Mouse (Mus musculus) retina, postnatal 1 day (tissue): ENCODE measurements around the gene Nrxn2.

Source experiments
- DNase-seq: peaks from one replicate; pipeline ENCODE4 v3.0.0-alpha.2; 2012

Gene Nrxn2

DNA sequence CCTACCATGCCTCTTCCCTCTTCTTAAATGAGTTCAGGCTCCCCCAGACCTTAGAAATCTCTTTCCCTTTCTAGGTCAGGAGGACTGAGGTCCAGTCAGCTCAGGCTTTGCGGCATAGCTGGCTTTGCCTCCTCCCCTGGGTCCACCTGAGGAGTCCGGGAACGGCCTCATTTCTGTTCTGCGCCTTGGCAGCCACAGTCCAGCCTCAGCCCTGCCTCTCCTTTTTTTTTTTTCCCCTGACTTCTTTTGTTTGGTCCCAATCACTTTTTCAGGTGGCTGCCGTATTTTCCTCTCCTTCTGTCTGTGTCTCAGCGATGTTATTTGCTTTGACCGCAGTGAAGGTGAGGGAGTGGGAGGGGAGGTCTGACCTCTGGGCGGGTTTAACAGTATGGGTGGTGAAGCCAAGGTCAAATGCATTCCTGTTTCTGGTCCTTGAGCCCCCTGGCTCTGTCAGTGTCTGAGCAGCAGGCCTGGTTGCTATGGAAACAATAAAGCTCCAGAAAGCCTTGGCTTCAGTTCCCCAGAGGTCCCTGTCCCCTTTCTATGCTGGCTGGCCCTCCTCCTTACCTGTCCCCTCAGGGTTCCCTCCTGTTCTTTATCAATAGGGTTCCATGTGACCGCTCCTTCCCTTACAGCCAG is 34.3 kb downstream of the Nrxn2 start:
- DNase-seq, result peak; percentile 67

DNA sequence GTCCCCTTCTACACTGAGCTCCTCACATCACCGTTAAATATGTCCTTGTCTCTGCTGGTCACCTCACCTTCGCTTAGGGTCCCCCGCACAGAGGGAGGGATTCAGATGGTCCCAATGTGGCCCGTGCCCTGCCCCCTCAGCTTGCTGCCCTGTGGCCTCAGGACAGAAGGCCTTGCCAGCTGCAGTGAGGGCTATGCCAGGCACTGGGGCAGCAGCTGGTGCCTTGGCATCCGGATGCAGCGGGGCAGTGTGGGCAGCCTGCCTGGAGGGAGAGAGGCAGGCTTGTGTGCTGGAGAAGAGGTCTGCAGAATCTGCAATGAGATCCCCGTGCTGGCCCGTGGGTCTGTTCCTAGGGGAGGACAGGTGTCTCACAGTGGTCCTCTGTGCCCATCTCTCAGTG is 34.8 kb downstream of the Nrxn2 start:
- peak; percentile 53 for DNase-seq

DNA sequence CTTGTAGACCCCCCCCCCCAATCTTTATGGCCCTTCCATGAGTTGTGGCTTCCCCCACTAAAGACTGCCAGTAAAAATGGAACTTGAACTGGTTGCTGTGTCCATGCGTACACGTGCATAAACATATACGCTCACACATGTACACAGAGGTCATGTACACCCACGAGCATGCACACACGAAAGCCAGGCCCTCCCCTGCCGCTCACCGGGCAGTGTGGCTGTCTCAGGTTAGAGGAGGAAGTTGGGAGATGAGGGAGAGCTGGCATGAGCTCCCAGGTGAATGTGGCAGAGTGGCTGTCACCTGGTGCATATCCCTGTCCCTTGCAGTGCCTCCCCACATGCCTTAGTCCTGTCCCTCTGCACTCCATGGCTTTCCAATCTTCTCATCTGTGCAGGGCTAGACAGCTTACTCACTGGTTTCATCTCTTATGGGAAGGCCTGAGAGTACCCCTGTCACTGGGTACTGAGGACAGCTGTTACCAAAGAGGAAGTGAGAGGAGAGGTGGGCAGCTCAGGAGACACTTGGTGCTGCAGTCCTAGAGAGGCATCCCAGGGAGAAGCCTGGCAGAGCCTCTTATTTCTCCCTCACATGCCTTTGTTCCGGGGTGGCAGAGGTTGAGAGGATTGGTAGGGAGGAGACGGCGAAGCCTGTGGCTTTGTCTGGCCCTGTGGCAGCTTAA is 35.6 kb downstream of the Nrxn2 start:
- no peak for DNase-seq

DNA sequence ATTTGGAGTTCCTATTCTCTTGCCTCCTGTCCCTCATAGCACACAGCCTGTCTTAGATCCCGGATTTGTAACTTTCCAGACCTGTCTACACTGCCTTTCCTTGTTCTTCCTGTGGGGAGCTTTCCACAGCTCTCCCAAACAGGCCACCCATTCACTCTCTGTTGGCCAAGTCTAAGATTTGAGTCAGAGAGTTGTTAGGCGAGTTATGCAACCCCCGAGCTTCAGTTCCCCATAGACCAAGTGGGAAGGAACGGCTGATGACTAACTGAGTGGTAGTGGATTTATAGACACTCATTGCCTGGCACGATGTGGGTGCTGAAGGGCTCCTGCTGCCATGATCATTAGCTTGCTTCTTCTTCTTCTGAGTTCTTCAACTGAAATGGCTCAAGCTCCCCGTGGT is 41.0 kb downstream of the Nrxn2 start:
- no peak for DNase-seq

DNA sequence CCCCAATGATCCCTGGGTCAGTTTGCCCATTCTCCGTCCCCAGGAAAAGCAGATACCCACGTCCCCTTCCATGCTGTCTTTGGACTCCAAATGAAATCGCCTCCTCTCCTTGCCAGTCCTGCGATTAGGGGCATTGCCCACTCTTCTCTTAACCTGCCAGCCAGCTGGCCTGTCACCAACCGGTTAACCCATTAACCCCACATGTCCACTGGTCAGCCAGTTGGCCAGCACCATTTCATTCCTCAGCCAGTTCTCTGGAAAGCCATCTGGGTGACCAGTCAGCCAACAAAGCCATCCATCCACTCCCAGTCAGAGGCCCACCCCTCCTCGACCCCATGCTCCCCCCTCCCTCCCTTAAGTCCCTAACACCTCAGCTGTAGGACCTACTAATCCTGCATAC is 44.3 kb downstream of the Nrxn2 start:
- DNase-seq, result peak; percentile 34

DNA sequence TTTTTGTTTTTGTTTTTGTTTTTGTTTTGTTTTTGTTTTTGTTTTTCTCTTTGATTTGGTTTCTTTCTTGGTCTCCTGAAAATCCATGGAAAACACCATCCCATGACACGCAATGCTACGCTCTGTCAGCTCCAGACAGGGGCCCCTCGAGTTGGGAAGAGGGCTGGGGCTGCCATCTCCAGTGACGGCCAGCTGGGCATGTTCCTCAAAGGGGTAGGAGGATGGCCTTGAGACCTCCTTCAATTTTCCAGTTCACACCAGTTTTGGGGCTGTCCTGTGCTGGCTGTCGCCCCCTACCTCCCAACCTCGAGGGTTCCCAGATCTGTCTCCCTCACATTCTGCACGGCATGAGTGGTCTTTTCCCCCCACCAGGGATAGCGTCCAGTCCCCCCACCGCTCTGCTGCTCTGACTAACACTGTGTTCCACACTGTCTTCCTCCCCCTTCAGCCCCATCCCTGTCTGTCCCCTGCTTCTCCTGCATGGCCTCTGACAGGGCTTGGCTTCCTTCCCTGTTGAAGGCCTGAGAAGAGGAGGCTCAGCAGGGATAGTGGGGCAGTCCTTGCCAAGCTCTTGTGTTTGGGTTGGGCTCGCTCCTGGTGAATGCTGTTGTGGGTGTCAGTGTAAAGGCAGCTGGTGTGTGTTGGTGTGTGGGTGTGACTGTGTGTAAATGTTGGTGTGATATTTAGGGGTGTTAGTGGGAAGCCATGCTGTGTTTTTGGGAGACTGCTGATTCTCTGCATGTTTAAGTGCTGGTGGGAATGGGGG is 46.0 kb downstream of the Nrxn2 start:
- DNase-seq, result peak; percentile 45

DNA sequence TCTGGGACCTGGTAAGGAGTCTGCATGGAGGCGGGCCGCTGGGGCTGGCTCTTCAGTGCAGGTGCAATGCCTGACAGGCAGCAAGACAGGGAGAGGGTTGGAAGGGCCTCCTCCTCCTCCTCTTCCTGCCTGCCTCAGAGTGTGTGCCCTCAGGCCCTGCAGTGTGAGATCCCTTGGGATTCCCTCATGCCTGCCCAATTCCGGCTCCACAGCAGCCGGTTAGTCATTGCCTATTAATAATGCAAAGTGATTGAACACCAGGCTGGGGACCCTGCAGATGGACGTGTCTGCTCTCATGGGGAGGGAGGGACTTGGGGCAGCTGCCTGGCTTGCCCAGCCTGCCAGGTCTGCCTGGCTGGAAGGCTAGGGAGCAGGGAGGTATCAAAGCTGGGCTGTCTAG is 46.6 kb downstream of the Nrxn2 start:
- peak; percentile 72 for DNase-seq

DNA sequence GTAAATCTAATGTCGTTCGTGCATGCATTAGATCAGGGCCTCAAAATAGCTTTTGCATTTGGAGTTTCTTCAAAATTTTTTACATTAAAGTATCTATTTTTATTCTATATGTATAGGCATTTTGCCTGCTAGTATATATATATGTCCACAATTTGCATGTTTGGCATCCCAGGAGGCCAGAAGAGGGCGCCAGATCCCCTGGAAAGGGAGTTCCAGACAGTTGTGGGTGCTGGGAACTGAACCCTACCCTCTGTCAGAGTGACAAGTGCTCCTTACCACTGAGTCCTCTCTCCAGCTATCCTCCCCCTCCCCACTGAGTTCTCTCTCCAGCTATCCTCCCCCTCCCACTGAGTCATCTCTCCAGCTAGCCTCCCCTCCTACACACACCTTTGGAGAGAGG is 48.4 kb downstream of the Nrxn2 start:
- DNase-seq, result no peak

DNA sequence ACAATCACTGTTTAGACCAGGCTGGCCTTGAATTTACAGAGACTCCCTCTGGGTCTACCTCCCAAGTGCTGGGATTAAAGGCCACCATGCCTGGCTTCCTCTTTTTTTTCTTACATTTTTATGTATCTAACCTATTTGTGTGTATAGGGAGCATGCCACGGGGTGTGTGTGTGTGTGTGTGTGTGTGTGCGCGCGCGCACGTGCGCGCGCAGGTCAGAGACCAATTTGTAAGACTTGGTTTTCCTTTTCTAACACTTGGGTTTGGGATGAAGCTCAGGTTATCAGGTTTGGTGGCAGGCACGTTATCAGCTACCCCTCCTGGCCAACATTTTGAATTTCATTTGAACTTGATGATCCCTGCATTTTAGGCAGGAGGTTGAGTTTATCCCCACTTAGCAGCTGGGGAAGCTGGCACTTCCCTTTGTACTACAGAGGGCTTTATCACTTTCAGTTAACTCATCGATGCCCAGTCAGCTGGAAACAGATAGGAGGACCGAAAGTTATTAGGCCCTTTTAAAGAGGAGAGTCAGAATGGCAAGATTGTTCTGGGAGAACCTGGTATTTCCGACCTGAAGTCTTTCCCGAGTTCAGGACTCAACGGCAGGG is 48.9 kb downstream of the Nrxn2 start:
- DNase-seq, result peak; percentile 63

DNA sequence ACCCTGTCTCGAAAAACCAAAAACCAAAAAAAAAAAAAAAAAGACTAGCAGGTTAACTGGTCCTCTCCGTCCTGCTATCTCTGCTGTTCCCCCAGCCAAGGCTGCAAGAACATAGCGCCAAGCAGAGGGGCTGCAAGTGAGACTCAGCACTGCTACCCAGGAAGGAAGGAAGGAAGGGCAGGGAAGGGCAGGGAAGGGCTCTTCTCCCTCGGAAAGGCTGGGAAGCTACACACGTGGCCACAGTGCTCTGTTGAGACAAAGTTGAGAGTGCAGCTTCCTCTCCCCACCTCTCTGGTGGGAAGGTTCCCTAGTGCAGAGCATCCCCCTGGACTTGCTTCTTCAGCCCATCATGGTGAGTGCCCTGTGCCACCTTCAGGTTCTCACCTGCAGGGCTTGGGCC is 53.1 kb downstream of the Nrxn2 start:
- no peak for DNase-seq

DNA sequence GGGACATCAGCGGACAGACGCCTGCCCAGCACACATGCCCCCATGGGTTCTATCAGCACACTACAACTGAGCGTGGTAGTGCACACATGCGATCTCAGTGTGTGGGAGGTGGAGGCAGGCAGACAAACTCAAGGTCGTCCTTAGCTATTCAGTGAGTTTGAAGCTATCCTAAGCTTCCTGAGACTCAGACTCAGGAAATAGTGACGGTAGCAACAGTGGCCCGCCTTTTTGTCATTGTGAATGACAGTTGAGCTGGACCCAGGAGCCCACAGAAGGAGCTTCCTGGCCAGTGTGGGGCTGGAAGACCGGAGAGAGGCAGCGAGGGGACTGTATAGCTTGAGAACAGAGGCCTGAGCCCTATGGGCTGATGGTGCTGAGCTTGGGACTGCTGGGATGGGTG is 54.3 kb downstream of the Nrxn2 start:
- DNase-seq, result no peak

DNA sequence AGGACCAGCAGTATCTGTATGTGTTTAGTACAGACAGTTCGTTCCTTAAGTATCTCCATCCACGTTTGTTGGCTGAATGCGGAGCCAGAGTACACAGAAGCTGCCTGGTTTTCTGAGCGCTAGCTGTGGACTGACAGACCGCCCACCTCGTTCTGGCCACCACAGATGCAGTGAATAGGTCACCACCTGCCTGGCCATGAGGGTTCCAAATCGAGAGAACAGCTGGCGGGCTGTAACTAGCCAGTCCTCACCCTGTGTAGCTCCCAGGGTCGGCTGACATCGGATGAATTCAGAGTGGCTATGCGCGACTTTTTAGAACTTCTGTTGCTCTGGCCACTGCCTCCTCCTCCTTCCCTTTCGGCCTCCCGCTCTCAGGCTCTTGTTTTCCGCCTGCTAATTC is 56.2 kb downstream of the Nrxn2 start:
- no peak for DNase-seq

DNA sequence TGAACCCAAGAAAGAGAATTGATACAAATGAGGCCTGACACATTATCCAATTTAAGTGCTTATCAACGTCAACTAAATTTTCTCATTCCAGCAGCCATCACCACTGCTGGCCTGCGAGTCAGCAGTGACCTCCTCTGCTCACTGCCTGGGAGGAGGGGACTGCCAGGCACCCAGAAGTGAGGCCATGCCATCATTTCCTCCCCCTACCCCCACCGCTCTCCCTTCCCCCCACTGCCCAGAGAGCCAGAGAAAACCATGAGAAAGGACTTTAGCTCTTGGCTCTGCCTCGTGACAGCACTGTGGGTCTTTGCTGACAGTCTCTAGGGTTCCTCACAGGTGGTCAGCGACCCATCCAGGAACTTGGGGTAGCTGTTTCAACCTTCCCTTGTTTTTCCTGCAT is 56.6 kb downstream of the Nrxn2 start:
- peak; percentile 81 for DNase-seq

DNA sequence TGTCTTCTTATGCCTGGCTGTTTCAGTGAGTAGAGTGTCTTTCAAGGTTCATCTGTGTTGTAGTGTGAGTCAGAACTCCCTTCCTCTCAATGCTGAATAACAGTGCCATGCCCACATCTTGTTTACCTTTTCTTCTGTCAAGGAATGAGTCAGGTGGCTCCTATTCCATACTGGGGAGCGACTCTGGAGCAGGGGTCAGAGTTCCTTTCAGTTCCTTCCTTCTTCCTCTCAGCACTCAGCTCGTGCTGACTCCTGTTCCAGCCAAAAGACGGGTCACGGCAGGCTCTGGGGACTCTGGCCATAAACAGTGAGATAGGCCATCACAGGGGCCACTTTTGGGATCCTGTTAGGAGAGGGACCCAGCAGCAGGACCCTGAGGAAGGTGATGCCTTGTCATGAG is 58.5 kb downstream of the Nrxn2 start:
- no peak for DNase-seq

DNA sequence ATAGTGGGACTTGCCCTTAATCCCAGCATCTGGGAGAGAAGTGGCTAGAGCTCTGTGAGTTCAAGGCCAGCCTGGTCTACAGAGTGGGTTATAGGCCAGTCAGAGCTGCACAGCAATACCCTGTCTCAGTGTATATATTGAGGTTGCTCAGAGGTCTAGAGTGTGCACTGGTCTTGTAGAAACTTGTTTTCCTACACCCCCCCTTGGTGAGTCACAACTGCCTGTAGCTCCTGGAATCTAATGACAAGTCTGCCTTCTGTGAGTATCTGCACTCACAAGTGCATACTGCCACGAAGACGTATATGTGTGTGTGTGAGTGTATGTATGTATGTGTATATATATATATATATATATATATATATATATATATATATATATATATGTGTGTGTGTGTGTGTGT is 60.0 kb downstream of the Nrxn2 start:
- DNase-seq, result no peak

DNA sequence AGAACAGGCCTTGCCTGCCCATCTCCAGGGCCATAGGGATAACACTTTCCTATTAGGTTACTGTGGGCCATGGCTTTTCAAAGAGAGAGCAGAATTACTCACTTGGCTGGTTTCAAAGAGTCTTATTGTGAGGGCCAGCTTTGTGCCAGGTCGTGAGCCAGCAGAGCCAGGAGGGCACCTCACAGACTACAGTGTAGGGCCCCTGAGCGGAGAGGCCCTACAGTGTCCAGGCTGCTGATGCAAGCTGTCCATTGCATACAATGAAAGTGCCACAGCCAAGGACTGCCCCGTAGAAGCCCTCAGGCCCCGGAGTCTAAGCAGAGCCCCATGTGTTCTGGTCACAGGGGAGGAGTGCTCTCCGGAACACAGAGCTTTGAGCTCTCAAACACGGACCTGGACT is 64.4 kb downstream of the Nrxn2 start:
- no peak for DNase-seq

DNA sequence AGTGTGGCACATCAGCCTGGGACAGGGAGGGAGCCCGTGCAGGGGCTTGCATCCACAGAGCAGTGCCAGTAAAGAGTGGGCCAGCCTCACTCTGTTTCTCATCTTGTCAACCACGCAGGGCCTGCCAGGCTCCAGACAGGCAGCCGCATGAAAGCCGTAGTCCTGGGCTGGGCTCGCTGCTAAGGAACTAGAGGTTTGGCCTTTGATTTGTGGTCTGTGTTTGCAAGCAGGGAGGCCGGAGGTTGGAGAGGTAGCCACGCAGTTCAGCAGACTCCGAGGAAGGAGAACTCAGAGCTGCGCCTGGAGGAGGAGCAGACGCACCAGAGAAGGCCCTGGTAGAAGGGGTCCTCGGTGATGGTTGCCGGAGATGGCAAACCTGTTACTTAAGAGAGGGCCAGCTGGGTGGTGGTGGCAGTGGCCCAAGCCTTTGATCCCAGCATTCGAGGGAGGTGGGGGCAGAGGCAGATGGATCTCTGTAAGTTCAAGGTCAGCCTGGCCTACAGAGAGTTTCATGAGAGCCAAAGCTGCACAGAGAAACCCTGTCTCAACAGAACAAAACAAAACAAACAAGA is 66.6 kb downstream of the Nrxn2 start:
- DNase-seq, result no peak

DNA sequence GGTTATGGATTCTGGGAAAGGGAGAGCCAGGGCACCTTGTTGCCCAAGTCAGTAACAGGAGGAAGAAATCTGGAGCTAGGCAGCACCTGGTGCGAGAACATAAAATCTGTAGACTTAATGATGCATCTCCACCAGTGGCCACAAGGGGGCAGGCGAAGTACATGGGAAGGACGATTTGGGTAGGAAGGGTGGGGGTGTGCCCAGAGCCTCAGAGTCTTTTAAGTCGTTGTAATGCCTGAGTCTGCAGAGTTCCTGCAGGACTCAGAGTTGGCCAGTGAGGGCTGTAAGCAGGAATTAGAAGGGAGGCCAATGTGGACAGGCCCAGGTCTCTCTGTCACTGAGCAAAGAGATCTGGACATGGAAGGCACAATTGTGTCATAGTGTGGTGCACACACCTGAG is 70.5 kb downstream of the Nrxn2 start:
- peak; percentile 92 for DNase-seq

DNA sequence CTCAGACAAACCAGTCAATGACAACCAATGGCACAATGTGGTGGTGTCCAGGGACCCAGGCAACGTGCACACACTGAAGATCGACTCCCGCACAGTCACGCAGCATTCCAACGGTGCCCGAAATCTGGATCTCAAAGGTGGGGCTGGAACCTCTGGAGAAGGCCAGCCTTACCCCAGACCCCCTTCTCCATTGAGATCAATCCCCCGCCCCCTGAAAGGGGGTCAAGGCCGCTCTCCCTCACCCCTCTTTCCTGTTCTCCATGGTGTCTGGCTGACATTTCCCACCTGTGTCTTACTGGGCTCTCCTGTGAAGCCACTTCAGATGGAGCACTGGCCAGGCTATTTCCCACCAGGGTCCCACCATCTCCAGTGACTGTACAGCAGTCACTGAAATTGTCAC is 73.0 kb downstream of the Nrxn2 start:
- no peak for DNase-seq

DNA sequence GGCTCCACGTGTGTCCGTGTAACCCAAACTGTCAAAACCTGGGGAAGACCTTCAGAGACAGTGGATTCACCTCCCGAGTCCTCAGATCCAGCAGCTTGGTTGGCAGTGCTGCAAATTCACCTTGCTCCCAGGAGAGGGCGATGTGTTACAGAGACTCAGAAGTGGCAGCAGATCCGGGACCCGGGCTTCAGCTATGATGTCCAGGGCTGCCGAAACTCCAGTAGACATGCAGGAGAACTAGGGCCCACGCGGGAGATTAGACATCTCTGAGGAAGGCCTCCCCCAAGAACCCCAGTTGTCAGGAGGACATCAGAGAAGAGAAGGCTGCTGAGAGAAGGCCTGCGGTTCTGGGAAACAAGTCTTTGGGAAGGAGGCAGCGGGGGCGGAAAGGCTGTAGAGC is 73.6 kb downstream of the Nrxn2 start:
- DNase-seq, result peak; percentile 85

DNA sequence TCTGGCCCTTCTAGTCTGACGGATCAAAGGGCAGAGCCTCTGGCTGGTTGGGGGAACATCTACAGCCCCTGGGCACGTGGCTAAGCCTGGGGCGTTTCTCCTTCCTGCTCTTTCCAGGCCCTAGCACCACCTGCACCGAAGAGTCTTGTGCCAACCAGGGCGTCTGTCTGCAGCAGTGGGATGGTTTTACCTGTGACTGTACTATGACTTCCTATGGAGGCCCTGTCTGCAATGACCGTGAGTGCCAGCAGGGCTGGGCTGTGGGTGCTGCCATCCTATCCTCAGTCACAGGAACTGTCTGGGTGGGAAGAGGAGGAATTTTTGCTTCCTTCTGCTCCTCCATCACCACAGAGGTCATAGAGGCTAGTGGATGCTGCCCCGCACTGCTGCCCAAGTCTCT is 74.7 kb downstream of the Nrxn2 start:
- no peak for DNase-seq

DNA sequence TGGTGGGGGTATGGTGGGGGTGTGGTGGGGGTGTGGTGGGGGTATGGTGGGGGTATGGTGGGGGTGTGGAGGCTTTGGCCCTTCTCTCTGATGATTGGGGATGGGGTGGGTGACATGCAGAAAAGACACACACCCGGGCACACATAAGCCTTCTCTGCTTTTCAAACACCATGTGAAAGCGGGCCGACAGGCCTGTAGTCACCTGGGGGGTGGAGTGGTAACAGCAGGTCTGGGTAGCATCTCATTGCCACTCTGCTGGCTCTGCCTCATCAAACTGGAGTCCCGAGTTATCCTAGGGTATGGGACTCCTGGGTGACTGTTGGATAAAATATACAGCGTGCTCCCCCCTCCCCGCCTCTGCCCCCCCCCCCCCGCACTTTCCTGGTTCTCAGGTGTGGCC is 75.5 kb downstream of the Nrxn2 start:
- no peak for DNase-seq

DNA sequence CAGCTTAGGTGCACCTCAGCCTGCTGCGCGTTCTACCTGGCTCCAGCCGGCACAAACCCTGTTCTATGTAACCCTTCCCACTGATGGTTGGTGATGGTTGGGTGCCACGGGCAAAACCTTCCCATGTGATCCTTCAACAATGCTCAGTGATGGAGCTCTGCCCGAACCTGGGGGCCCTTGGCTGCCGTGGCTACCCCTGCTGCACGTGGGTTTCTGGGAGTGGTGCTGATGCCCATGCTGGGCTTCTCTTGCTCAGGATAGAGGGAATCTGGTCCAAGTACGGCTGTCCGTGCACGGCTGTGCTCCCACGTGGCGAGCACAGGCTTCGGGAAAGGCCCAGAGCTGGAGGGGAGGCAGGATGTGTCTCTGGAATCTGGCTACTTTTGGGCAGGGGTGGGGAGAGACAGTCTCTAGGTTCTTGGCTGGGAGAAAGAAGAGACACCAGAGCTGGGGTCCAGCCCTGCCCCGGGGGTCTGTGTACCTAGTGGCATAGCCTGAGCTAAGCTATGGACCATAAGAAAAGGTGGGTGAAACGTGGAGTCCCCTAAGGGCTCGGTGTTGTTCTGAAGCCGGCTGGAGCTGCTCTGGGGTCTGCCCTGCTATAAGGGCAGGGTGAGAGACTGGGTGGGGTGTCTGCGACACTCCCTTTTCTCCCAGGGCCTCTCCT is 76.1 kb downstream of the Nrxn2 start:
- no peak for DNase-seq
